ENCODE assay signal across 14 mouse cellular contexts in genomic region chr19:12798404-12798803, GRCm38 (mm10). TPM values are rescaled to one million over a fixed set of nuclear protein-coding genes. Genes with fewer than 3 reads are reported as not detected.
DNase-seq lines count a peak whose midpoint lies in the region; ATAC-seq lines count a peak whose summit lies in the region.
"Had no signal": no experiment of that assay in that cellular context is flagged by ENCODE, and none has a peak within 500 bp of the region (broad histone marks: within the 10 kb centered on the region; RNA-seq: fewer than 3 reads in every experiment).

No protein-coding gene starts in this region.

- no peak overlapping the region for H3K4me3 ChIP-seq in heart, embryonic 16.5 days (ENCODE audit: low read length)
- H3K4me3 ChIP-seq in heart, embryonic 12.5 days, result no peak overlapping the region

- no peaks in the 10 kb centered on the region for H3K4me1 ChIP-seq in heart, embryonic 16.5 days (ENCODE audit: control insufficient read depth, insufficient read depth, low read length)
- H3K4me1 ChIP-seq in heart, embryonic 12.5 days (replicated peaks), result no peaks in the 10 kb centered on the region

- no peak overlapping the region for H3K27ac ChIP-seq in heart, embryonic 16.5 days (ENCODE audit: low read length)
- H3K27ac ChIP-seq in heart, embryonic 12.5 days (ENCODE audit: poor library complexity, severe bottlenecking), result no peak overlapping the region
- H3K27ac ChIP-seq: hindbrain, embryonic 14.5 days had no signal

- no peaks in the 10 kb centered on the region for H3K27me3 ChIP-seq in heart, embryonic 16.5 days (ENCODE audit: control insufficient read depth, insufficient read depth, low read length)
- H3K27me3 ChIP-seq in heart, embryonic 12.5 days (replicated peaks), result no peaks in the 10 kb centered on the region

- ATAC-seq in heart, embryonic 16.5 days (replicated peaks; ENCODE audit: extremely low read depth, insufficient read depth, low FRiP score), result no peak
- no peak for ATAC-seq in heart, embryonic 12.5 days (ENCODE audit: insufficient number of reproducible peaks, low FRiP score)

- no peaks in the 10 kb centered on the region for H3K9me3 ChIP-seq in heart, embryonic 16.5 days (replicated peaks; ENCODE audit: control insufficient read depth, low read length)
- no peaks in the 10 kb centered on the region for H3K9me3 ChIP-seq in heart, embryonic 12.5 days (replicated peaks)
- H3K9me3 ChIP-seq: forebrain, embryonic 10.5 days had no signal

- H3K36me3 ChIP-seq in heart, embryonic 16.5 days (ENCODE audit: control insufficient read depth, insufficient read depth), result no peaks in the 10 kb centered on the region
- H3K36me3 ChIP-seq in heart, embryonic 12.5 days, result no peaks in the 10 kb centered on the region
- H3K36me3 ChIP-seq: forebrain, embryonic 10.5 days had no signal

- WGBS in heart, embryonic 16.5 days, result 65% methylated on average over 4 of the region's 4 CpGs
- WGBS in heart, embryonic 12.5 days, result 76% methylated on average over 4 of the region's 4 CpGs

- H3K9ac ChIP-seq in heart, embryonic 16.5 days (ENCODE audit: low read length), result no peak overlapping the region
- H3K9ac ChIP-seq in heart, embryonic 12.5 days, result no peak overlapping the region
- H3K9ac ChIP-seq: hindbrain, embryonic 14.5 days had no signal

- DNase-seq in CD4-positive helper T cell, adult 2 months (ENCODE audit: low read depth, low spot score), result peak; percentile 78
- DNase-seq in induced T-regulatory cell, adult 2 months (ENCODE audit: low read depth), result peak; percentile 86
- peak; percentile 23 to 32 for DNase-seq in spleen, postnatal 10 days (ENCODE audit: low spot score in 2 of 2)
- DNase-seq in frontal cortex, postnatal 36 days (ENCODE audit: low spot score in 2 of 2), result no peak
- DNase-seq in adrenal gland, adult 18-20 months (ENCODE audit: low spot score in 2 of 2), result no peak
- DNase-seq in gastrocnemius, adult 18-20 months (ENCODE audit: low spot score), result no peak
- DNase-seq: adrenal gland, adult 8-10 months; gastrocnemius, postnatal 25 days had no signal

- peak overlapping the region; percentile 3; the same call in 1 of the 2 replicates for H3K4me2 ChIP-seq in heart, embryonic 16.5 days (ENCODE audit: low read depth, low read length)
- H3K4me2 ChIP-seq in heart, embryonic 12.5 days, result no peak overlapping the region
- H3K4me2 ChIP-seq: hindbrain, embryonic 14.5 days had no signal

RNA-seq across cellular contexts. Expression of gene Lpxn, which starts 2.4 kb away (rescaled TPM):
- polyA plus RNA-seq in heart, embryonic 16.5 days (2015; fragmentation: Nextera tagmentation; extraction: Ambion mirVana), result 2.5 and 4.9 TPM in 2 replicates
- polyA plus RNA-seq in heart, embryonic 12.5 days (2016; fragmentation: Nextera tagmentation; extraction: Ambion mirVana), result 0.54 and 0.75 TPM in 2 replicates
- total RNA-seq in adrenal gland, adult 18-20 months (2021), result 1 to 10 TPM; 2.1 to 4.1 TPM
- under 1 TPM; 0.25 to 0.38 TPM for total RNA-seq in gastrocnemius, adult 18-20 months (2021)

RNA-seq across cellular contexts. Expression of gene Zfp91, which starts 2.5 kb away (rescaled TPM):
- polyA plus RNA-seq in heart, embryonic 16.5 days (2015; fragmentation: Nextera tagmentation; extraction: Ambion mirVana), result 9.9 and 10.5 TPM in 2 replicates
- polyA plus RNA-seq in heart, embryonic 12.5 days (2016; fragmentation: Nextera tagmentation; extraction: Ambion mirVana), result 14.8 and 16.4 TPM in 2 replicates
- total RNA-seq in adrenal gland, adult 18-20 months (2021), result 10 to 100 TPM; 79.5 to 80.1 TPM
- 100 to 1,000 TPM; 131 to 144 TPM for total RNA-seq in gastrocnemius, adult 18-20 months (2021)

RNA-seq across cellular contexts. Expression of gene Cntf, which starts 33.0 kb away (rescaled TPM):
- polyA plus RNA-seq in heart, embryonic 16.5 days (2015; fragmentation: Nextera tagmentation; extraction: Ambion mirVana), result 1.0 TPM in 2 replicates
- 0.69 and 1.2 TPM in 2 replicates for polyA plus RNA-seq in heart, embryonic 12.5 days (2016; fragmentation: Nextera tagmentation; extraction: Ambion mirVana)
- total RNA-seq in adrenal gland, adult 18-20 months (2021), result 1 to 10 TPM; 2.2 to 2.5 TPM
- 1 to 10 TPM; 1.8 to 2.0 TPM for total RNA-seq in gastrocnemius, adult 18-20 months (2021)

RNA-seq across cellular contexts. Expression of gene Gm5244, which starts 48.1 kb away (rescaled TPM):
- not detected in 2 replicates for polyA plus RNA-seq in heart, embryonic 16.5 days (2015; fragmentation: Nextera tagmentation; extraction: Ambion mirVana)
- not detected in 2 replicates for polyA plus RNA-seq in heart, embryonic 12.5 days (2016; fragmentation: Nextera tagmentation; extraction: Ambion mirVana)
- total RNA-seq in adrenal gland, adult 18-20 months (2021), result not detected
- total RNA-seq in gastrocnemius, adult 18-20 months (2021), result not detected
- total RNA-seq: adrenal gland, adult 8-10 months; gastrocnemius, postnatal 25 days had no signal
- polyA plus RNA-seq: forebrain, embryonic 10.5 days; hindbrain, embryonic 14.5 days; liver, embryonic 16.5 days; neural tube, embryonic 11.5 days had no signal

RNA-seq across cellular contexts. Expression of gene Olfr1444, which starts 58.7 kb away (rescaled TPM):
- polyA plus RNA-seq in heart, embryonic 16.5 days (2015; fragmentation: Nextera tagmentation; extraction: Ambion mirVana), result not detected in 2 replicates
- polyA plus RNA-seq in heart, embryonic 12.5 days (2016; fragmentation: Nextera tagmentation; extraction: Ambion mirVana), result not detected in 2 replicates
- not detected for total RNA-seq in adrenal gland, adult 18-20 months (2021)
- total RNA-seq in gastrocnemius, adult 18-20 months (2021), result not detected
- total RNA-seq: adrenal gland, adult 8-10 months; gastrocnemius, postnatal 25 days had no signal
- polyA plus RNA-seq: forebrain, embryonic 10.5 days; hindbrain, embryonic 14.5 days; liver, embryonic 16.5 days; neural tube, embryonic 11.5 days had no signal

Comparison
In these comparisons a context has a peak if more than half of its experiments do, and no peak if none do; other contexts are left out.
1. DNase-seq: peak in CD4-positive helper T cell, adult 2 months (single experiment), induced T-regulatory cell, adult 2 months (single experiment) and spleen, postnatal 10 days (2 of 2); none in frontal cortex, postnatal 36 days (0 of 2), adrenal gland, adult 18-20 months (0 of 2) and gastrocnemius, adult 18-20 months (single experiment).